Mouse (Mus musculus) CH12.LX (cell line): ENCODE measurements around the gene Pde3a. TPM values are rescaled to one million over a fixed set of nuclear protein-coding genes. Genes with fewer than 3 reads are reported as not detected.

Experiments
- DNase-seq: peaks from one replicate; pipeline ENCODE4 v3.0.0-alpha.2; 2013; ENCODE audit errors: extremely low read depth
- H3K27ac ChIP-seq: 2 replicates; pipeline ENCODE4 v1.5.1; 2012; ENCODE audit warnings: low read depth, mild to moderate bottlenecking, control low read depth, moderate library complexity; ENCODE audit not compliant: insufficient read depth
- H3K27me3 ChIP-seq: replicated peaks from 2 replicates; pipeline ENCODE3; 2012; ENCODE audit warnings: inconsistent platforms
- H3K36me3 ChIP-seq, 2 experiments: replicated peaks in 1 of 2; 2 replicates each; pipeline versions ENCODE3 to v1.6.1; 2012; ENCODE audit warnings: inconsistent platforms in 1 of 2, low read length in 1 of 2, mild to moderate bottlenecking in 1 of 2, mixed read lengths in 1 of 2, moderate library complexity in 1 of 2; ENCODE audit not compliant: control insufficient read depth in 1 of 2, insufficient read depth in 1 of 2
- H3K4me1 ChIP-seq, 2 experiments: 2 replicates each; pipeline ENCODE4 v1.6.1; 2012; ENCODE audit warnings: inconsistent platforms in 1 of 2, moderate library complexity in 1 of 2; ENCODE audit not compliant: insufficient read depth in 2 of 2, control insufficient read depth in 1 of 2
- H3K4me2 ChIP-seq: 2 replicates; pipeline ENCODE4 v1.6.1; 2012; ENCODE audit warnings: low read depth, mild to moderate bottlenecking, control low read depth; ENCODE audit not compliant: poor library complexity, insufficient read depth, severe bottlenecking
- H3K4me3 ChIP-seq, 3 experiments: fragments of 150-350 bp in 1 of 3; sonication (generic) in 1 of 3; replicated peaks in 1 of 3; 2 replicates each; pipeline versions ENCODE3 to v1.5.1; 2011 to 2012; ENCODE audit warnings: low read depth in 2 of 3, low read length in 2 of 3, mild to moderate bottlenecking in 2 of 3, moderate library complexity in 2 of 3, control low read depth in 1 of 3, improper control_type of control experiment in 1 of 3, inconsistent platforms in 1 of 3, mixed read lengths in 1 of 3; ENCODE audit not compliant: poor library complexity in 1 of 3
- H3K79me2 ChIP-seq: replicated peaks from 2 replicates; pipeline ENCODE4 v1.6.1; 2012; ENCODE audit warnings: mild to moderate bottlenecking, moderate library complexity; ENCODE audit not compliant: control insufficient read depth, poor library complexity, insufficient read depth, severe bottlenecking; ENCODE audit errors: extremely low read depth
- H3K9ac ChIP-seq: 2 replicates; pipeline ENCODE4 v1.6.1; 2012; ENCODE audit warnings: low read depth, mild to moderate bottlenecking, control low read depth, moderate library complexity; ENCODE audit not compliant: insufficient read depth
- H3K9me3 ChIP-seq: replicated peaks from 2 replicates; pipeline ENCODE3; 2012; ENCODE audit warnings: low read length, inconsistent platforms, mixed read lengths
- BHLHE40 ChIP-seq: IDR thresholded peaks from 2 replicates; pipeline ENCODE4 v1.6.1; 2011; ENCODE audit warnings: mild to moderate bottlenecking, low read depth, low read length, improper control_type of control experiment
- CHD1 ChIP-seq: IDR thresholded peaks from 2 replicates; pipeline ENCODE4 v1.6.1; 2012; ENCODE audit warnings: low read depth, low read length, improper control_type of control experiment, inconsistent platforms
- CTCF ChIP-seq, 2 experiments: IDR thresholded peaks in 1 of 2; conservative IDR thresholded peaks in 1 of 2; 2 replicates each; pipeline ENCODE4 v1.5.1; 2011 to 2012; ENCODE audit warnings: low read depth in 2 of 2, low read length in 2 of 2, improper control_type of control experiment in 1 of 2, inconsistent platforms in 1 of 2, mild to moderate bottlenecking in 1 of 2, moderate library complexity in 1 of 2
- ETS1 ChIP-seq: conservative IDR thresholded peaks from 2 replicates; pipeline ENCODE4 v1.6.1; 2012; ENCODE audit warnings: low read depth, mild to moderate bottlenecking, inconsistent platforms, low read length, improper control_type of control experiment, moderate library complexity
- HCFC1 ChIP-seq: IDR thresholded peaks from 2 replicates; pipeline ENCODE4 v1.6.1; 2012; ENCODE audit warnings: low read depth, mild to moderate bottlenecking, inconsistent platforms, low read length, improper control_type of control experiment
- IRF4 ChIP-seq: IDR thresholded peaks from 2 replicates; pipeline ENCODE4 v1.6.1; 2014; ENCODE audit warnings: low read depth, mild to moderate bottlenecking, inconsistent platforms, low read length, improper control_type of control experiment
- JUN ChIP-seq: IDR thresholded peaks from 2 replicates; pipeline ENCODE4 v1.6.1; 2011; ENCODE audit warnings: low read depth, mild to moderate bottlenecking, low read length, improper control_type of control experiment, moderate library complexity; ENCODE audit not compliant: insufficient read depth
- MAFK ChIP-seq: IDR thresholded peaks from 2 replicates; pipeline ENCODE4 v1.6.1; 2011; ENCODE audit warnings: low read length, improper control_type of control experiment; ENCODE audit not compliant: insufficient replicate concordance
- MAZ ChIP-seq: IDR thresholded peaks from 2 replicates; pipeline ENCODE4 v1.6.1; 2012; ENCODE audit warnings: low read depth, mild to moderate bottlenecking, inconsistent platforms, low read length, improper control_type of control experiment, moderate library complexity
- MYC ChIP-seq: IDR thresholded peaks from 2 replicates; pipeline ENCODE4 v1.6.1; 2011; ENCODE audit warnings: low read depth, mild to moderate bottlenecking, improper control_type of control experiment, low read length
- NRF1 ChIP-seq: IDR thresholded peaks from 2 replicates; pipeline ENCODE4 v1.6.1; 2014; ENCODE audit warnings: low read depth, mild to moderate bottlenecking, inconsistent platforms, low read length, improper control_type of control experiment, moderate library complexity
- PAX5 ChIP-seq: IDR thresholded peaks from 2 replicates; pipeline ENCODE4 v1.6.1; 2012; ENCODE audit warnings: low read length, inconsistent platforms, mixed read lengths
- POLR2AphosphoS2 ChIP-seq: IDR thresholded peaks from 2 replicates; pipeline ENCODE4 v1.6.1; 2011; ENCODE audit warnings: low read depth, low read length, improper control_type of control experiment
- RAD21 ChIP-seq: IDR thresholded peaks from 2 replicates; pipeline ENCODE4 v1.6.1; 2011; ENCODE audit warnings: low read depth, mild to moderate bottlenecking, low read length, improper control_type of control experiment, moderate library complexity
- RCOR1 ChIP-seq: conservative IDR thresholded peaks from 2 replicates; pipeline ENCODE4 v1.6.1; 2012; ENCODE audit warnings: low read depth, mild to moderate bottlenecking, inconsistent platforms, low read length, improper control_type of control experiment
- TBP ChIP-seq: conservative IDR thresholded peaks from 2 replicates; pipeline ENCODE4 v1.6.1; 2011; ENCODE audit warnings: low read depth, low read length, improper control_type of control experiment
- USF1 ChIP-seq: IDR thresholded peaks from 2 replicates; pipeline ENCODE4 v1.6.1; 2014; ENCODE audit warnings: low read depth, mild to moderate bottlenecking, inconsistent platforms, low read length, improper control_type of control experiment
- ZC3H11A ChIP-seq: IDR thresholded peaks from 2 replicates; pipeline ENCODE4 v1.6.1; 2012; ENCODE audit warnings: low read depth, mild to moderate bottlenecking, inconsistent platforms, low read length, improper control_type of control experiment
- ZMIZ1 ChIP-seq: IDR thresholded peaks from 2 replicates; pipeline ENCODE4 v1.6.1; 2012; ENCODE audit warnings: low read depth, mild to moderate bottlenecking, inconsistent platforms, low read length, improper control_type of control experiment
- dilution Hi-C: fragments of 300-500 bp; cut with MboI; formaldehyde crosslinking; loops from 2 replicates; pipeline ENCODE4 v1.14.3; 2020; ENCODE audit warnings: low sequenced_read_pairs; ENCODE audit not compliant: extremely low pct_unique_long_range_greater_than_20kb, extremely low pct_ligation_motif_present
- in situ Hi-C: fragments of 300-500 bp; cut with MboI; formaldehyde crosslinking; loops from 3 replicates; pipeline ENCODE4 v1.14.3; 2019; ENCODE audit warnings: low sequenced_read_pairs, low pct_ligation_motif_present, low pct_unique_long_range_greater_than_20kb, mixed read lengths
- polyA plus RNA-seq: library from polyadenylated mRNA; unstranded; fragments of >175 nt; gene quantifications from 2 replicates; pipeline ENCODE4 v1.2.1, GENCODE M21; 2012; ENCODE audit warnings: low read depth; ENCODE audit not compliant: insufficient read length
- total RNA-seq, 2 experiments: library from RNA; depleted of rRNA; stranded (reverse); fragments of 300-350 nt in 1 of 2; fragments of >200 nt in 1 of 2; gene quantifications; 2 replicates each; pipeline ENCODE4 v1.2.3; 2012 to 2014

Pde3a gene
- total and polyA plus RNA-seq, 3 experiments: under 0.01 to 0.04 (median 0.03) TPM

GRCm38 (mm10) chr6:141404649-141405048 lies 155.6 kb downstream of the Pde3a start:
- dilution Hi-C loops (no loop called here), in situ Hi-C loops (no loop called here)
- H3K4me1 ChIP-seq: no peaks in the 10 kb centered on the region
- H3K9me3 ChIP-seq: peaks cover 6% of the 10 kb centered on the region
- no peaks in the 10 kb centered on the region for H3K36me3 ChIP-seq
- no peak overlapping the region for H3K27ac ChIP-seq
- no peaks in the 10 kb centered on the region for H3K27me3 ChIP-seq
- TF ChIP-seq RAD21 (no peak), CHD1 (no peak), IRF4 (no peak), ZMIZ1 (no peak), TBP (no peak), BHLHE40 (no peak), ETS1 (no peak), CTCF (conservative IDR thresholded peaks at IDR 0.05 in 1 of 2, IDR thresholded peaks at IDR 0.05 in 1 of 2; ENCODE audit: low read depth in 2 of 2, low read length in 2 of 2) (no peak), MYC (no peak), POLR2AphosphoS2 (no peak), MAZ (no peak), JUN (no peak), RCOR1 (no peak), NRF1 (no peak), HCFC1 (no peak)
- H3K4me2 ChIP-seq: no peak overlapping the region
- H3K4me3 ChIP-seq: no peak overlapping the region
- no peak for DNase-seq
- H3K9ac ChIP-seq: no peak overlapping the region
- H3K79me2 ChIP-seq: no peaks in the 10 kb centered on the region

GRCm38 (mm10) chr6:141405496-141405895 lies 156.4 kb downstream of the Pde3a start:
- Histone ChIP-seq H3K4me1 (no peaks in the 10 kb centered on the region), H3K27ac (no peak overlapping the region)
- in situ Hi-C loops: no loop called here
- TF ChIP-seq MAZ (no peak), USF1 (no peak), ZC3H11A (no peak), CTCF (conservative IDR thresholded peaks at IDR 0.05 in 1 of 2, IDR thresholded peaks at IDR 0.05 in 1 of 2; ENCODE audit: low read depth in 2 of 2, low read length in 2 of 2) (no peak), PAX5 (no peak), MAFK (no peak), BHLHE40 (no peak)
- TF ChIP-seq, all 38 proteins: peak for 0
- Histone ChIP-seq H3K9ac (no peak overlapping the region), H3K9me3 (peaks cover 6% of the 10 kb centered on the region), H3K27me3 (no peaks in the 10 kb centered on the region), H3K36me3 (no peaks in the 10 kb centered on the region), H3K79me2 (no peaks in the 10 kb centered on the region), H3K4me2 (no peak overlapping the region), H3K4me3 (no peak overlapping the region)
- DNase-seq: no peak
- dilution Hi-C loops: no loop called here
